Mouse (Mus musculus) mouse embryonic stem cell (cell line): ENCODE measurements at regions not wholly inside any gene's neighbourhood (a gene's known extent, or its start where the extent isn't known, plus 50 kb on each side); places are given as distances from the start of the nearest gene placed in this dataset.

Experiments used
- in situ Hi-C, 2 experiments: fragments of 300-500 bp; cut with MboI; formaldehyde crosslinking; loops; 1 replicate in 1 of 2; 3 replicates in 1 of 2; pipeline ENCODE4 v1.14.3; 2019 to 2020; ENCODE audit warnings: low sequenced_read_pairs in 2 of 2, low pct_unique_long_range_greater_than_20kb in 1 of 2, mixed read lengths in 1 of 2; ENCODE audit not compliant: unreplicated experiment in 1 of 2

GRCm38 (mm10) chr13:101470560-101471247 lies 297.3 kb downstream of the Pik3r1 start:
- in situ Hi-C loops, result no loop called here

GRCm38 (mm10) chr13:101465748-101466127 lies 302.3 kb downstream of the Pik3r1 start:
- in situ Hi-C loops, result no loop called here

GRCm38 (mm10) chr13:101464928-101465747 lies 302.9 kb downstream of the Pik3r1 start:
- in situ Hi-C loops, result no loop called here

- in situ Hi-C loops, result no loop called here
These were observed 311.1 kb downstream of the Pik3r1 start for GRCm38 (mm10) chr13:101456926-101457325.

GRCm38 (mm10) chr13:101454276-101454675 lies 313.7 kb downstream of the Pik3r1 start:
- in situ Hi-C loops, result no loop called here

GRCm38 (mm10) chr13:101450501-101450900 lies 317.5 kb downstream of the Pik3r1 start:
- in situ Hi-C loops, result no loop called here

GRCm38 (mm10) chr13:101439517-101439916 lies 328.5 kb downstream of the Pik3r1 start:
- in situ Hi-C loops, result no loop called here

- in situ Hi-C loops, result no loop called here
These were observed 329.0 kb downstream of the Pik3r1 start for GRCm38 (mm10) chr13:101439041-101439440.

GRCm38 (mm10) chr13:101433162-101433561 lies 334.9 kb downstream of the Pik3r1 start:
- in situ Hi-C loops, result no loop called here

GRCm38 (mm10) chr13:101427426-101428221 lies 340.4 kb downstream of the Pik3r1 start:
- in situ Hi-C loops, result no loop called here

- in situ Hi-C loops, result no loop called here
These were observed 341.6 kb downstream of the Pik3r1 start for GRCm38 (mm10) chr13:101426461-101426860.

GRCm38 (mm10) chr13:101422082-101422481 lies 345.9 kb downstream of the Pik3r1 start:
- in situ Hi-C loops, result no loop called here

- in situ Hi-C loops, result no loop called here
These were observed 348.5 kb downstream of the Pik3r1 start for GRCm38 (mm10) chr13:101419457-101420025.

GRCm38 (mm10) chr13:101418272-101418671 lies 349.7 kb downstream of the Pik3r1 start:
- in situ Hi-C loops, result no loop called here

GRCm38 (mm10) chr13:101408885-101409284 lies 359.1 kb downstream of the Pik3r1 start:
- in situ Hi-C loops, result no loop called here

- in situ Hi-C loops, result no loop called here
These were observed 360.4 kb downstream of the Pik3r1 start for GRCm38 (mm10) chr13:101407633-101408032.

- in situ Hi-C loops, result no loop called here
These were observed 394.3 kb downstream of the Pik3r1 start for GRCm38 (mm10) chr13:101373581-101374189.

GRCm38 (mm10) chr13:101371906-101372305 lies 396.1 kb downstream of the Pik3r1 start:
- in situ Hi-C loops, result no loop called here
